Mouse (Mus musculus) midbrain, postnatal 0 days (tissue): ENCODE data around the gene Mrpl27. TPM values are rescaled to one million over a fixed set of nuclear protein-coding genes. Genes with fewer than 3 reads are reported as not detected.

Source experiments
- ATAC-seq: fragments of 200-750 bp; cut with Nextera tagmentation; 2 replicates; pipeline ENCODE4 v1.8.0; 2017; ENCODE audit warnings: moderate number of reproducible peaks, mild to moderate bottlenecking, moderate TSS enrichment, moderate library complexity; ENCODE audit not compliant: low FRiP score
- DNase-seq: peaks from one replicate; pipeline ENCODE4 v3.0.0-alpha.2; 2015; ENCODE audit warnings: low spot score
- H3K27ac ChIP-seq: fragments of 300-500 bp; sonication (generic); 2 replicates; pipeline ENCODE4 v1.5.1; 2014; ENCODE audit warnings: low read depth, mild to moderate bottlenecking, low read length, mixed read lengths
- H3K27me3 ChIP-seq: fragments of 300-500 bp; sonication (generic); 2 replicates; pipeline ENCODE4 v1.6.1; 2014; ENCODE audit warnings: low read length, control low read depth, mixed read lengths; ENCODE audit not compliant: insufficient read depth
- H3K36me3 ChIP-seq: fragments of 300-500 bp; sonication (generic); 2 replicates; pipeline ENCODE4 v1.6.1; 2014; ENCODE audit warnings: low read length, control low read depth, mixed read lengths; ENCODE audit not compliant: insufficient read depth
- H3K4me1 ChIP-seq: fragments of 300-500 bp; sonication (generic); 2 replicates; pipeline ENCODE4 v1.6.1; 2014; ENCODE audit warnings: mild to moderate bottlenecking, control low read depth, antibody characterized with exemption, low read length, mixed read lengths; ENCODE audit not compliant: insufficient read depth
- H3K4me2 ChIP-seq: fragments of 300-500 bp; sonication (generic); 2 replicates; pipeline ENCODE4 v1.6.1; 2014; ENCODE audit warnings: low read depth, mild to moderate bottlenecking, low read length, mixed read lengths; ENCODE audit not compliant: poor library complexity, severe bottlenecking
- H3K4me3 ChIP-seq: fragments of 300-500 bp; sonication (generic); 2 replicates; pipeline ENCODE4 v1.5.1; 2014; ENCODE audit warnings: low read depth, mild to moderate bottlenecking, low read length, moderate library complexity
- H3K9ac ChIP-seq: fragments of 300-500 bp; sonication (generic); replicated peaks from 2 replicates; pipeline ENCODE4 v1.6.1; 2014; ENCODE audit warnings: mild to moderate bottlenecking, low read length, moderate library complexity, mixed read lengths; ENCODE audit not compliant: poor library complexity, severe bottlenecking
- H3K9me3 ChIP-seq: fragments of 300-500 bp; sonication (generic); 2 replicates; pipeline ENCODE4 v1.6.1; 2016; ENCODE audit warnings: low read length, control low read depth
- CTCF ChIP-seq: IDR thresholded peaks from 2 replicates; pipeline ENCODE4 v1.5.1; 2016; ENCODE audit warnings: antibody characterized with exemption, mild to moderate bottlenecking
- whole genome bisulfite sequencing: fragments of 180-500 bp; shearing (Covaris S2); extraction: QIAGEN DNeasy Blood & Tissue Kit; methylation state at CpG from one replicate; pipeline ENCODE4 v1.1.7; 2014; 5-methylcytosine and 5-hydroxymethylcytosine counted together
- polyA plus RNA-seq: library from polyadenylated mRNA; unstranded; fragments of >200 nt; fragmentation: Nextera tagmentation; extraction: Ambion mirVana; gene quantifications from 2 replicates; pipeline ENCODE4 v1.2.1, GENCODE M21; 2015
- total RNA-seq: library from RNA; depleted of rRNA; stranded (reverse); fragments of >200 nt; gene quantifications from 2 replicates; pipeline ENCODE4 v1.2.3, GENCODE M21; 2014

Gene Mrpl27
- total and polyA plus RNA-seq, 2 experiments from 2014 or later: 49.5 to 169 TPM

DNA sequence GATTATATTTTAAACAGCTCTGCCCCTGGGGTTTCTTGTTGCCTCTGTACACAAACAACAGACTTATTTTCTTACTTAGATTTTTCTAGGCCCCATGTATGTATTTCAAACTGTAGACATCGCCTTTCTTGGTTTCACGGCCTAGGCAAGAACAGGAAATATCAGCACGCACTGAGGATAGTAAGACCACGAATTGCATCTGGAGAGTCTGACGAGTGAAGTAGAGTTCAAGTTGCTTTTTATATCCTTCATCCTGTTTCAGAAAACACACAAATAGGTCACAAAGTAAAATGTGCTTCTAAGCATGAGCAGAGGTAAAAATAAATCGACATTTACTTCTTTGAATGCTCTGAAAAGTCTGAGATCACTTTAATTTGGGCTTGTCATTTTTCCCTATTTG lies 41.9 kb downstream of the Mrpl27 start:
- TF ChIP-seq CTCF: no peak
- Histone ChIP-seq H3K4me1 (no peaks in the 10 kb centered on the region), H3K9ac (no peak overlapping the region), H3K27me3 (no peaks in the 10 kb centered on the region), H3K9me3 (no peaks in the 10 kb centered on the region), H3K4me2 (no peak overlapping the region), H3K36me3 (no peaks in the 10 kb centered on the region), H3K27ac (no peak overlapping the region), H3K4me3 (no peak overlapping the region)
- DNase-seq (no peak), ATAC-seq (no peak)
- WGBS: 76% methylated on average over 6 of the region's 6 CpGs

GRCm38 (mm10) chr11:94697140-94697539 lies 43.6 kb downstream of the Mrpl27 start:
- Histone ChIP-seq H3K9me3 (no peaks in the 10 kb centered on the region), H3K4me1 (no peaks in the 10 kb centered on the region), H3K4me2 (no peak overlapping the region), H3K27ac (no peak overlapping the region), H3K27me3 (no peaks in the 10 kb centered on the region), H3K9ac (no peak overlapping the region), H3K36me3 (no peaks in the 10 kb centered on the region), H3K4me3 (no peak overlapping the region)
- ATAC-seq (no peak), DNase-seq (no peak)
- WGBS: 95% methylated on average over 2 of the region's 2 CpGs
- TF ChIP-seq CTCF: peak; percentile 21; the same call in 1 of the 2 replicates

GRCm38 (mm10) chr11:94697703-94698464 lies 44.3 kb downstream of the Mrpl27 start:
- Histone ChIP-seq H3K9ac (no peak overlapping the region), H3K36me3 (no peaks in the 10 kb centered on the region), H3K27me3 (no peaks in the 10 kb centered on the region), H3K9me3 (no peaks in the 10 kb centered on the region), H3K27ac (no peak overlapping the region), H3K4me3 (no peak overlapping the region), H3K4me2 (no peak overlapping the region), H3K4me1 (no peaks in the 10 kb centered on the region)
- TF ChIP-seq CTCF: no peak
- no peak for DNase-seq
- ATAC-seq: no peak
- 50% methylated on average over 13 of the region's 13 CpGs for WGBS

- DNase-seq (no peak), ATAC-seq (no peak)
- Histone ChIP-seq H3K27ac (no peak overlapping the region), H3K36me3 (no peaks in the 10 kb centered on the region), H3K4me3 (no peak overlapping the region), H3K9ac (no peak overlapping the region), H3K27me3 (no peaks in the 10 kb centered on the region), H3K4me1 (no peaks in the 10 kb centered on the region), H3K4me2 (no peak overlapping the region), H3K9me3 (no peaks in the 10 kb centered on the region)
- 100% methylated on average over 2 of the region's 3 CpGs for WGBS
- no peak for TF ChIP-seq CTCF
These were observed 45.8 kb downstream of the Mrpl27 start for GRCm38 (mm10) chr11:94699399-94699798.

DNA sequence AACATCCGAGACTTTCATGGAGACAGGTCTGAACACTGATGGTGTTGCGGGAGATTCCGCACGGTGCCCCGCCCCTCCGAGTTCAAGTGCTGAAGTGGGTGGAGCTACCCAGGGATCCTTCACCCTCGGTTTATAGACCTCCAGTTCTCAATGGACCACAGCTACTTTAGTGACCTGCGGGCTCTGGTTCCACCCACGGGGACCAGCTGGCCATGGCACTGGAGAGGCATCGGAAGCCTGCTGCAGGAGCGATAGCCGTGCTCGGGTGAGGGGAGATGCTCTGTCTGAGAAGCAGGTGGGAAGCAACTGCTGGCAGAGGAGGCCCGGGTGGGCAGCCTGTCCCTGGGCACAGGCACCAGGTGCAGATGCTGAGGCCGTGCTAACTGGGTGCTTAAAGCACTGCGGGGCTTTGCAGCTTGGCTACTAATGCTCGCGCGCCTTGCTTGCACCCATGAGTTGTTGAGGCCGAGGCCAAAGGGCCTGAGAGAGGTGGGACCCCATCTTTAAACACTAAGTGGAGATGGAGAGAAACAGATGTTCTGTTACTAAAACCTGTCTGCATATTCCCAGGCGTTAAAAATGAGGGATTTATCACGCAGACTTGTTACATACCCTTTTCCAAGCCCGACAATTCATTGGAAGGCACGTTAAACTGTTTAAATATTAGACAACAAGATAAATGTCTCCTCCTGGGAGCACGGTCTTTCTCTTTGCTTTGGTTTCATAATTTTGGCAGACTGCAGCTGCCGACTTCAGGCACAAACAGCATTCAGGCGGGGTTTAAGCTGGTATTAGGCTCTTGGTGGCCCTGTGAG lies 48.0 kb downstream of the Mrpl27 start:
- H3K27ac ChIP-seq: no peak overlapping the region
- no peaks in the 10 kb centered on the region for H3K9me3 ChIP-seq
- 68% methylated on average over 27 of the region's 27 CpGs for WGBS
- peak; percentile 15 for DNase-seq
- no peak overlapping the region for H3K9ac ChIP-seq
- no peaks in the 10 kb centered on the region for H3K36me3 ChIP-seq
- no peak overlapping the region for H3K4me3 ChIP-seq
- no peak for ATAC-seq
- TF ChIP-seq CTCF: no peak
- no peak overlapping the region for H3K4me2 ChIP-seq
- no peaks in the 10 kb centered on the region for H3K27me3 ChIP-seq
- H3K4me1 ChIP-seq: no peaks in the 10 kb centered on the region

- no peak for ATAC-seq
- DNase-seq: no peak
- Histone ChIP-seq H3K4me1 (no peaks in the 10 kb centered on the region), H3K4me2 (no peak overlapping the region), H3K9ac (no peak overlapping the region), H3K9me3 (no peaks in the 10 kb centered on the region), H3K27ac (no peak overlapping the region), H3K4me3 (no peak overlapping the region), H3K36me3 (no peaks in the 10 kb centered on the region), H3K27me3 (no peaks in the 10 kb centered on the region)
- no peak for TF ChIP-seq CTCF
- WGBS: 69% methylated on average over 3 of the region's 3 CpGs
These were observed 48.6 kb downstream of the Mrpl27 start for GRCm38 (mm10) chr11:94702216-94702610.
